In the genomic region with DNA sequence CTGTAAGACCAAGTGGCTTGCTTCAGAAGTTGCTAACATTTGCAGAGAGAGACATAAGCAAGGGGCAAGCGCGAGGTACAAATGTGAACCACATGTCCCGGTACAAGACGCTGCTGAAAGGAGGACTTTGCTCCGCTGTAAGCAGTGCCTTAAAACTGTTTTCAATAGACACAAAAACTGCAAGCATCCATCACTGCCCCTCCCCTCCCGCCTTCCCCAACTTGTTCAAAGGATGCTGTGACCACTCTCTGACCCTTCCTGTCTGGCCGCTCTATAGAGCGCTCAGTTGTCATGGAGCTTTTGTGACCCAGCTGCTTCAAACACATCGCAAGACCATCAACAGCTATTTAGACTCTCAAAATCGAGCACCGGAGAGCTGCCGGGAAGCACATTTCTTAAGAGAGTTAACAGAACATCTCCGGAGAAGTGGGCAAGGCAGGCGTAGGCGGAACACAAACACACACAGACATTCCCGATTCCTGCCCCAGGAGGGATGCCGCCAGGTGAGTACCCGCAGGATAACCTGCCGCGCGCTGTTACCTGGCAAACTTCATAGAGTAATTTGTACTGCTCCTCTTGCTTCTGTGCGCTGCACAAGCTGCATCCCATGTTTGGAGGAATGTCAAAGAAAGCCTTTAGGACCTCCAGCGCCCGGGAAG, we compare ENCODE assay signal across 8 mouse cellular contexts.
DNase-seq lines count a peak whose midpoint lies in the region; ATAC-seq and TF ChIP-seq lines count a peak whose summit lies in the region.

No protein-coding gene starts in this region.

- TF ChIP-seq CTCF in lung, adult 2 months (IDR thresholded peaks at IDR 0.05; ENCODE audit: insufficient read depth, low read length) = no peak
- no peak for TF ChIP-seq CTCF in kidney, postnatal 0 days (IDR thresholded peaks at IDR 0.05; ENCODE audit: low read depth)

- ATAC-seq in forebrain, embryonic 13.5 days = peak; percentile 22
- 0 out of 2 replicates have a peak, but pooled peaks have one; percentile 34 for ATAC-seq in kidney, postnatal 0 days (replicated peaks; ENCODE audit: low FRiP score, low read depth)
- peak; percentile 57 for ATAC-seq in midbrain, embryonic 16.5 days
- no peak for ATAC-seq in erythroblast, adult 5-6 weeks (replicated peaks; ENCODE audit: low FRiP score, poor library complexity, severe bottlenecking)
- no peak for ATAC-seq in megakaryocyte progenitor cell, adult 5-6 weeks (replicated peaks; ENCODE audit: poor library complexity)

- peak overlapping the region; percentile 86 for H3K4me2 ChIP-seq in forebrain, embryonic 13.5 days
- peak overlapping the region; percentile 47 for H3K4me2 ChIP-seq in kidney, postnatal 0 days (ENCODE audit: low read length)
- peak overlapping the region; percentile 81 for H3K4me2 ChIP-seq in midbrain, embryonic 16.5 days (ENCODE audit: low read length)

- H3K27ac ChIP-seq in forebrain, embryonic 13.5 days = peak overlapping the region; percentile 48
- H3K27ac ChIP-seq in kidney, postnatal 0 days = no peak overlapping the region
- peak overlapping the region; percentile 78 for H3K27ac ChIP-seq in midbrain, embryonic 16.5 days (ENCODE audit: low read length)

- H3K9ac ChIP-seq in forebrain, embryonic 13.5 days = peak overlapping the region; percentile 63
- H3K9ac ChIP-seq in kidney, postnatal 0 days (ENCODE audit: low read depth, low read length) = peak overlapping the region; percentile 20; the same call in 1 of the 2 replicates
- peak overlapping the region; percentile 57 for H3K9ac ChIP-seq in midbrain, embryonic 16.5 days (ENCODE audit: low read depth, low read length)

- H3K27me3 ChIP-seq in forebrain, embryonic 13.5 days = peaks cover 9% of the 10 kb centered on the region; the same call in 1 of the 2 replicates
- H3K27me3 ChIP-seq in kidney, postnatal 0 days (ENCODE audit: insufficient read depth, low read length) = no peaks in the 10 kb centered on the region
- no peaks in the 10 kb centered on the region; the same call in 1 of the 2 replicates for H3K27me3 ChIP-seq in midbrain, embryonic 16.5 days (ENCODE audit: control insufficient read depth, insufficient read depth, low read depth, low read length)

- WGBS in lung, adult 2 months = 18% methylated on average over 24 of the region's 24 CpGs
- 3% methylated on average over 24 of the region's 24 CpGs for WGBS in forebrain, embryonic 13.5 days
- WGBS in kidney, postnatal 0 days = 6% methylated on average over 24 of the region's 24 CpGs
- 2% methylated on average over 24 of the region's 24 CpGs for whole genome bisulfite sequencing in midbrain, embryonic 16.5 days

- no peaks in the 10 kb centered on the region for H3K36me3 ChIP-seq in forebrain, embryonic 13.5 days (ENCODE audit: poor library complexity, severe bottlenecking)
- H3K36me3 ChIP-seq in kidney, postnatal 0 days (ENCODE audit: insufficient read depth, low read length) = no peaks in the 10 kb centered on the region
- H3K36me3 ChIP-seq in midbrain, embryonic 16.5 days (ENCODE audit: control insufficient read depth, insufficient read depth, low read length) = no peaks in the 10 kb centered on the region

- H3K4me1 ChIP-seq in lung, adult 2 months (ENCODE audit: control insufficient read depth, insufficient read depth, low read length) = peaks cover 3% of the 10 kb centered on the region; the same call in 1 of the 2 replicates
- H3K4me1 ChIP-seq in forebrain, embryonic 13.5 days = peaks cover 34% of the 10 kb centered on the region
- H3K4me1 ChIP-seq in kidney, postnatal 0 days (replicated peaks; ENCODE audit: insufficient read depth, low read length) = peaks cover 14% of the 10 kb centered on the region; the same call in 1 of the 2 replicates
- H3K4me1 ChIP-seq in midbrain, embryonic 16.5 days (ENCODE audit: control insufficient read depth, insufficient read depth, low read length) = peaks cover 32% of the 10 kb centered on the region

- no peaks in the 10 kb centered on the region for H3K9me3 ChIP-seq in forebrain, embryonic 13.5 days (replicated peaks)
- H3K9me3 ChIP-seq in kidney, postnatal 0 days (replicated peaks; ENCODE audit: low read length) = no peaks in the 10 kb centered on the region
- H3K9me3 ChIP-seq in midbrain, embryonic 16.5 days (replicated peaks; ENCODE audit: control insufficient read depth, low read length, poor library complexity, severe bottlenecking) = no peaks in the 10 kb centered on the region

- TF ChIP-seq POLR2A in lung, adult 2 months (IDR thresholded peaks at IDR 0.05; ENCODE audit: borderline replicate concordance, extremely low read depth, low read depth, low read length) = no peak

- peak; percentile 13 for DNase-seq in lung, adult 2 months
- DNase-seq in lung, postnatal 36 days = no peak
- DNase-seq in kidney, postnatal 0 days (ENCODE audit: low spot score) = peak; percentile 69
- no peak for DNase-seq in cerebellum, adult 9-11 months

- no peak overlapping the region for H3K4me3 ChIP-seq in lung, adult 2 months (replicated peaks; ENCODE audit: extremely low read depth, low read depth, low read length)
- H3K4me3 ChIP-seq in forebrain, embryonic 13.5 days = peak overlapping the region; percentile 45
- H3K4me3 ChIP-seq in kidney, postnatal 0 days (replicated peaks; ENCODE audit: low read depth, low read length) = peak overlapping the region; percentile 16; the same call in 1 of the 2 replicates
- peak overlapping the region; percentile 47 for H3K4me3 ChIP-seq in midbrain, embryonic 16.5 days (ENCODE audit: low read depth, low read length)

Comparison
In these comparisons a context has a peak if more than half of its experiments do, and no peak if none do; other contexts are left out.
1. DNase-seq: peak in lung, adult 2 months (single experiment) and kidney, postnatal 0 days (single experiment); none in lung, postnatal 36 days (single experiment) and cerebellum, adult 9-11 months (single experiment).
2. ATAC-seq: peak in forebrain, embryonic 13.5 days (single experiment), kidney, postnatal 0 days (single experiment) and midbrain, embryonic 16.5 days (single experiment); none in erythroblast, adult 5-6 weeks (single experiment) and megakaryocyte progenitor cell, adult 5-6 weeks (single experiment).
3. Peak in every context shown above with its lines, with median percentiles within 50 percentile points of each other: H3K4me2 ChIP-seq and H3K9ac ChIP-seq.